Mouse (Mus musculus) pancreas, adult 10 weeks (tissue): ENCODE data around the gene Thumpd1. TPM values are rescaled to one million over a fixed set of nuclear protein-coding genes. Genes with fewer than 3 reads are reported as not detected.

ENCODE experiments used
- polyA plus RNA-seq: library from polyadenylated mRNA; stranded (reverse); fragments of 350-450 nt; fragmentation: Illumina TruSeq; extraction: RNeasy Lipid Tissue Mini Kit (QIAGEN cat#74804); gene quantifications from one replicate; pipeline ENCODE4 v1.2.3, GENCODE M21; 2015; ENCODE audit warnings: low read depth, low replicate concordance; ENCODE audit not compliant: insufficient read depth

Gene Thumpd1
- 6.0 TPM for polyA plus RNA-seq

GRCm38 (mm10) chr7:119720253-119720946, at the start of gene Thumpd1:
TSS of gene Thumpd1 (minus strand) at chr7:119720798.

GRCm38 (mm10) chr7:119760527-119760951, 39.9 kb upstream of the Thumpd1 start, which contains the start of gene Acsm3:
TSS of gene Acsm3 (plus strand) at chr7:119760923.

GRCm38 (mm10) chr7:119689726-119690125, 30.9 kb downstream of the Thumpd1 start, which contains the start of gene Acsm4:
TSS of gene Acsm4 (plus strand) at chr7:119690026.

Other genes with a start within 250 kb of the Thumpd1 start
- gene Umod, start 241.5 kb downstream of the Thumpd1 start, polyA plus RNA-seq, result not detected
- not detected for gene Acsm5, start 201.3 kb downstream of the Thumpd1 start, polyA plus RNA-seq
- not detected for gene Pdilt, start 197.3 kb downstream of the Thumpd1 start, polyA plus RNA-seq
- not detected for gene Acsm2, start 166.5 kb downstream of the Thumpd1 start, polyA plus RNA-seq
- not detected for gene Acsm1, start 113.8 kb downstream of the Thumpd1 start, polyA plus RNA-seq
- not detected for gene Acsm4, start 30.8 kb downstream of the Thumpd1 start, polyA plus RNA-seq
- gene Acsm3, start 40.1 kb upstream of the Thumpd1 start, polyA plus RNA-seq, result 2.9 TPM
- 3.3 TPM for gene Rexo5, start 73.2 kb upstream of the Thumpd1 start, polyA plus RNA-seq
- gene Eri2, start 73.3 kb upstream of the Thumpd1 start, polyA plus RNA-seq, result 0.54 TPM
- 1.6 TPM for gene Lyrm1, start 175.1 kb upstream of the Thumpd1 start, polyA plus RNA-seq
- gene Dcun1d3, start 175.5 kb upstream of the Thumpd1 start, polyA plus RNA-seq, result 3.1 TPM